Mouse (Mus musculus): ENCODE results near the gene Cnot3. TPM values are rescaled to one million over a fixed set of nuclear protein-coding genes. Genes with fewer than 3 reads are reported as not detected.

The Cnot3 gene
- 22.0 and 22.5 TPM in 2 replicates for polyA plus RNA-seq (2015; fragmentation: Nextera tagmentation; extraction: Ambion mirVana)

GRCm38 (mm10) chr7:3644672-3645487 is at the start of gene Cnot3:
Gene Cnot3, plus strand, starts transcription at chr7:3645268.

GRCm38 (mm10) chr7:3616057-3616388 is 29.0 kb upstream of the Cnot3 start, which contains the start of gene Oscar:
Gene Oscar, minus strand, starts transcription at chr7:3616157.

GRCm38 (mm10) chr7:3617242-3617995 is 27.6 kb upstream of the Cnot3 start, which contains the start of gene Ndufa3:
Gene Ndufa3, plus strand, starts transcription at chr7:3617373.

GRCm38 (mm10) chr7:3629543-3630477 is 15.3 kb upstream of the Cnot3 start, which contains the start of the genes Tfpt and Prpf31:
Gene Tfpt, minus strand, starts transcription at chr7:3629929.
Gene Prpf31, plus strand, starts transcription at chr7:3629985.

GRCm38 (mm10) chr7:3665215-3666114 is 20.4 kb downstream of the Cnot3 start, which contains the start of gene Leng1:
Gene Leng1, minus strand, starts transcription at chr7:3665840.

DNA sequence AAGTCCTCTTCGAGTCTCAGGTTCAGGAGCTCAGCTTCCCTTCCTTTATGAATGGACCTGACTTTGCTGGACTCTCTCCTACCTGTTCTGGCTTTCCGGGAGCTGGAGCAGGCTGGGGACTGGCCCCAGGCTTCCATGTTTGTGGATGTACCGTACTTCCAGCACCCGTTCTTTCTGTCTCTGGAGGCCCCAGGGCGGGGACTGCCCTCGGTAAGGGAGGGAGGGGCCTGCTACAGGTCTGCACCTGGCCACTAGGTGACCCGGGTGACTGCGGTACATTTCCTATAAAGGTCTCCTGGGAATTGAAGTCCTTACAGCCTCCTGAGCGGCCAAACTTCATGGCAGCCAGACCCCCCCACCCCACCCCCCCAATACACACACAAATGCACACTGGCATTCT is 32.3 kb downstream of the Cnot3 start, which contains the start of gene Tmc4:
TSS of gene Tmc4 (minus strand) at position 212 of the 400 bp plus-strand sequence.

GRCm38 (mm10) chr7:3692382-3692986 is 47.4 kb downstream of the Cnot3 start, which contains the start of gene Tsen34:
Gene Tsen34, plus strand, starts transcription at chr7:3692863.

DNA sequence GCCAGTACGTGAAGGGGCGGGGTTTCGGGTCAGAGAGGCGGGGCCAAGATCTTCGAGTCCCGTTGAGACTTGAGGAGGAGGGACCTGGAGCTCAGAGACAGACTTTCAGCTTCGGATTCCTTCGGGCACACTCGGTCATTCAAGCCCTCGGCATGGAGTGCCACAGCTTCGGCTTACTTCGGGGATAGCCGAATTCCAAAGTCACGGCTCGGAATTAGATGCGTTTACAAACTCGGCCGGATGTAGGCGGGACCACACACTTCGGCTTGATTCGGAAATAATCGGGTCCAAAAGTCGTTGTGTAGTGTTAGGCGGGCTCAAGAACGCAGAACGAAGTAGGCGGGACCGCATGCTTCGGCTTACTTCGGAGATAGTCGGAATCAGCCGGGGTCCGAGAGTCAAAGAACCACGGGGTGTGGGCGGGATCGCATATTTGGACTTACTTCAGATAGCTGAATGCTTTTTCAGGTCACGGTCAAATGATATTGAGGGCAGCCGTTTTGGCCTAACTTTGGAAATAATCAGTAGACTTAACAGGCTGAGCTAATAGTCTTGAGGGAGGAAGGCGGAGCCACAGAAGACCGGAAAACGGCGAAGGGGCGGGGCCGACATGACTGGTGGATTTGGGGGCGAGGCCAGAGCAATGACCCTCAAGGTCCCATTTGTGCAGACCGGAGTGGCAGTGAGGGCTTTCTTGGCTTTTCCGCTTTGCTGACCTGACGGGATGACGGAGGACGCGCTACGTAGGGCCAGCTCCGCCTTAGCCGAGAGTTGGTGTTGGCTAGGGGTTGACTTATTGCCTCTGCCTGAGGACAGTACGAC is 48.1 kb downstream of the Cnot3 start, which contains the start of gene Mboat7:
TSS of gene Mboat7 (minus strand) at position 537 of the 822 bp plus-strand sequence.

GRCm38 (mm10) chr7:3703879-3704441 is 58.9 kb downstream of the Cnot3 start, which contains the start of gene Rps9:
Gene Rps9, plus strand, starts transcription at chr7:3703993.

Small RNAs within 50 kb of the gene (microRNA-seq; reads per million reads assigned to microRNA genes)
- gene Mir3572: 3.4 reads per million, percentile 3 among the genes with 10 or more reads in this experiment

Other genes starting within 250 kb of the Cnot3 start
- gene Cacng6, start 221.1 kb upstream of the Cnot3 start, polyA plus RNA-seq (2015; fragmentation: Nextera tagmentation; extraction: Ambion mirVana): not detected in 2 replicates
- gene Tarm1, start 142.6 kb upstream of the Cnot3 start, polyA plus RNA-seq (2015; fragmentation: Nextera tagmentation; extraction: Ambion mirVana): 0.13 and 0.40 TPM in 2 replicates
- gene Oscar, start 29.1 kb upstream of the Cnot3 start, polyA plus RNA-seq (2015; fragmentation: Nextera tagmentation; extraction: Ambion mirVana): not detected in 2 replicates
- 504 and 592 TPM in 2 replicates for gene Ndufa3, start 27.9 kb upstream of the Cnot3 start, polyA plus RNA-seq (2015; fragmentation: Nextera tagmentation; extraction: Ambion mirVana)
- gene Tfpt, start 15.3 kb upstream of the Cnot3 start, polyA plus RNA-seq (2015; fragmentation: Nextera tagmentation; extraction: Ambion mirVana): 11.3 and 12.6 TPM in 2 replicates
- 43.3 and 43.9 TPM in 2 replicates for gene Prpf31, start 15.3 kb upstream of the Cnot3 start, polyA plus RNA-seq (2015; fragmentation: Nextera tagmentation; extraction: Ambion mirVana)
- 14.5 and 16.8 TPM in 2 replicates for gene Leng1, start 20.6 kb downstream of the Cnot3 start, polyA plus RNA-seq (2015; fragmentation: Nextera tagmentation; extraction: Ambion mirVana)
- gene Tmc4, start 32.3 kb downstream of the Cnot3 start, polyA plus RNA-seq (2015; fragmentation: Nextera tagmentation; extraction: Ambion mirVana): 43.7 and 43.8 TPM in 2 replicates
- gene Tsen34, start 47.6 kb downstream of the Cnot3 start, polyA plus RNA-seq (2015; fragmentation: Nextera tagmentation; extraction: Ambion mirVana): 159 and 166 TPM in 2 replicates
- gene Mboat7, start 48.3 kb downstream of the Cnot3 start, polyA plus RNA-seq (2015; fragmentation: Nextera tagmentation; extraction: Ambion mirVana): 32.8 and 37.9 TPM in 2 replicates
- gene Rps9, start 58.7 kb downstream of the Cnot3 start, polyA plus RNA-seq (2015; fragmentation: Nextera tagmentation; extraction: Ambion mirVana): 952 and 1,003 TPM in 2 replicates
- 2.0 and 4.9 TPM in 2 replicates for gene Pirb, start 75.1 kb downstream of the Cnot3 start, polyA plus RNA-seq (2015; fragmentation: Nextera tagmentation; extraction: Ambion mirVana)
- gene Gm15448, start 180.4 kb downstream of the Cnot3 start, polyA plus RNA-seq (2015; fragmentation: Nextera tagmentation; extraction: Ambion mirVana): not detected in 2 replicates
- gene Pira2, start 199.8 kb downstream of the Cnot3 start, polyA plus RNA-seq (2015; fragmentation: Nextera tagmentation; extraction: Ambion mirVana): 0.53 and 0.67 TPM in 2 replicates

Data from urinary bladder, postnatal 0 days (tissue).